Mouse (Mus musculus): ENCODE measurements around the gene Lrrc7. TPM values are rescaled to one million over a fixed set of nuclear protein-coding genes. Genes with fewer than 3 reads are reported as not detected.

Gene Lrrc7
- polyA plus RNA-seq (2015; fragmentation: Nextera tagmentation; extraction: Ambion mirVana): 7.8 and 9.9 TPM in 2 replicates

GRCm38 (mm10) chr3:158561987-158562360, at the start of gene Lrrc7:
Gene Lrrc7, minus strand, starts transcription at chr3:158562221.
- H3K36me3 ChIP-seq: no peaks in the 10 kb centered on the region
- peaks cover 12% of the 10 kb centered on the region for H3K4me1 ChIP-seq (replicated peaks)
- under 1% methylated on average over 28 of the region's 28 CpGs for WGBS
- peak; percentile 89 for ATAC-seq (ENCODE audit: low read depth)
- H3K9me3 ChIP-seq: no peaks in the 10 kb centered on the region
- H3K27ac ChIP-seq (replicated peaks): peak within 1 kb of the TSS; percentile 94
- peak within 1 kb of the TSS; percentile 73 for H3K4me2 ChIP-seq
- H3K27me3 ChIP-seq: peaks cover 8% of the 10 kb centered on the region; the same call in 1 of the 2 replicates
- H3K9ac ChIP-seq: peak within 1 kb of the TSS; percentile 92
- H3K4me3 ChIP-seq: peak within 1 kb of the TSS; percentile 75

- Histone ChIP-seq H3K4me1 (replicated peaks) (no peaks in the 10 kb centered on the region), H3K27ac (replicated peaks) (no peak overlapping the region), H3K4me3 (no peak overlapping the region), H3K27me3 (no peaks in the 10 kb centered on the region), H3K9me3 (no peaks in the 10 kb centered on the region), H3K4me2 (no peak overlapping the region), H3K36me3 (no peaks in the 10 kb centered on the region), H3K9ac (no peak overlapping the region)
- 56% methylated on average over 1 of the region's 1 CpGs for WGBS
- no peak for ATAC-seq (ENCODE audit: low read depth)
Measured at GRCm38 (mm10) chr3:158607065-158607464, 45.0 kb upstream of the Lrrc7 start.

GRCm38 (mm10) chr3:158605274-158605673, 43.3 kb upstream of the Lrrc7 start:
- no peak overlapping the region for H3K4me3 ChIP-seq
- H3K4me1 ChIP-seq (replicated peaks): no peaks in the 10 kb centered on the region

GRCm38 (mm10) chr3:158561256-158561986, 600 bp downstream of the Lrrc7 start:
- Histone ChIP-seq H3K4me1 (replicated peaks) (peaks cover 15% of the 10 kb centered on the region), H3K9me3 (no peaks in the 10 kb centered on the region), H3K4me2 (peak overlapping the region; percentile 73), H3K36me3 (no peaks in the 10 kb centered on the region), H3K27me3 (peaks cover 8% of the 10 kb centered on the region; the same call in 1 of the 2 replicates), H3K4me3 (peak overlapping the region; percentile 75), H3K27ac (replicated peaks) (peak overlapping the region; percentile 94), H3K9ac (peak overlapping the region; percentile 92)
- ATAC-seq (ENCODE audit: low read depth): peak; percentile 86
- under 1% methylated on average over 55 of the region's 55 CpGs for WGBS

More at GRCm38 (mm10) chr3:158605274-158605673, 43.3 kb upstream of the Lrrc7 start:
- no peak overlapping the region for H3K27ac ChIP-seq (replicated peaks)
- ATAC-seq (ENCODE audit: low read depth): no peak
- H3K36me3 ChIP-seq: no peaks in the 10 kb centered on the region
- H3K27me3 ChIP-seq: no peaks in the 10 kb centered on the region
- H3K4me2 ChIP-seq: no peak overlapping the region
- no peak overlapping the region for H3K9ac ChIP-seq
- no peaks in the 10 kb centered on the region for H3K9me3 ChIP-seq

- Histone ChIP-seq H3K9ac (peak overlapping the region; percentile 92), H3K9me3 (no peaks in the 10 kb centered on the region), H3K4me1 (replicated peaks) (peaks cover 15% of the 10 kb centered on the region), H3K4me2 (peak overlapping the region; percentile 73), H3K27ac (replicated peaks) (peak overlapping the region; percentile 94), H3K27me3 (peaks cover 8% of the 10 kb centered on the region; the same call in 1 of the 2 replicates), H3K36me3 (no peaks in the 10 kb centered on the region), H3K4me3 (peak overlapping the region; percentile 75)
- peak; percentile 37 for ATAC-seq (ENCODE audit: low read depth)
- under 1% methylated on average over 16 of the region's 16 CpGs for WGBS
Measured at GRCm38 (mm10) chr3:158560891-158561255, 1.1 kb downstream of the Lrrc7 start.

GRCm38 (mm10) chr3:158559691-158560650, 2.0 kb downstream of the Lrrc7 start:
- no peaks in the 10 kb centered on the region for H3K9me3 ChIP-seq
- no peaks in the 10 kb centered on the region for H3K36me3 ChIP-seq
- H3K4me3 ChIP-seq: peak overlapping the region; percentile 75
- H3K9ac ChIP-seq: peak overlapping the region; percentile 92
- peak overlapping the region; percentile 73 for H3K4me2 ChIP-seq
- peaks cover 8% of the 10 kb centered on the region; the same call in 1 of the 2 replicates for H3K27me3 ChIP-seq
- peaks cover 15% of the 10 kb centered on the region for H3K4me1 ChIP-seq (replicated peaks)
- peak overlapping the region; percentile 94 for H3K27ac ChIP-seq (replicated peaks)
- ATAC-seq (ENCODE audit: low read depth): peak; percentile 32
- 4% methylated on average over 18 of the region's 18 CpGs for WGBS

- Histone ChIP-seq H3K27ac (replicated peaks) (peak overlapping the region; percentile 94), H3K9me3 (no peaks in the 10 kb centered on the region), H3K4me2 (peak overlapping the region; percentile 73), H3K4me3 (peak overlapping the region; percentile 75), H3K36me3 (no peaks in the 10 kb centered on the region), H3K4me1 (replicated peaks) (peaks cover 17% of the 10 kb centered on the region), H3K9ac (peak overlapping the region; percentile 92), H3K27me3 (peaks cover 8% of the 10 kb centered on the region; the same call in 1 of the 2 replicates)
- WGBS: 22% methylated on average over 5 of the region's 5 CpGs
- no peak for ATAC-seq (ENCODE audit: low read depth)
Measured at GRCm38 (mm10) chr3:158559131-158559658, 2.8 kb downstream of the Lrrc7 start.

GRCm38 (mm10) chr3:158558631-158559030, 3.4 kb downstream of the Lrrc7 start:
- Histone ChIP-seq H3K4me3 (peak overlapping the region; percentile 75), H3K4me2 (peak overlapping the region; percentile 73), H3K9me3 (no peaks in the 10 kb centered on the region), H3K27ac (replicated peaks) (no peak overlapping the region), H3K4me1 (replicated peaks) (peaks cover 20% of the 10 kb centered on the region), H3K9ac (peak overlapping the region; percentile 92; the same call in 1 of the 2 replicates), H3K27me3 (peaks cover 7% of the 10 kb centered on the region; the same call in 1 of the 2 replicates), H3K36me3 (no peaks in the 10 kb centered on the region)
- ATAC-seq (ENCODE audit: low read depth): no peak

- Histone ChIP-seq H3K4me2 (no peak overlapping the region), H3K36me3 (no peaks in the 10 kb centered on the region), H3K27ac (replicated peaks) (no peak overlapping the region), H3K9ac (no peak overlapping the region), H3K27me3 (no peaks in the 10 kb centered on the region), H3K4me3 (no peak overlapping the region), H3K4me1 (replicated peaks) (peaks cover 11% of the 10 kb centered on the region; the same call in 1 of the 2 replicates), H3K9me3 (no peaks in the 10 kb centered on the region)
- no peak; the same call in 1 of the 2 replicates for ATAC-seq (ENCODE audit: low read depth)
Measured at GRCm38 (mm10) chr3:158554280-158554679, 7.7 kb downstream of the Lrrc7 start.

- no peaks in the 10 kb centered on the region for H3K9me3 ChIP-seq
- no peaks in the 10 kb centered on the region for H3K36me3 ChIP-seq
- 88% methylated on average over 5 of the region's 5 CpGs for WGBS
- no peak overlapping the region for H3K9ac ChIP-seq
- no peak for ATAC-seq (ENCODE audit: low read depth)
- H3K4me2 ChIP-seq: no peak overlapping the region
- no peaks in the 10 kb centered on the region for H3K27me3 ChIP-seq
- H3K4me1 ChIP-seq (replicated peaks): 0 out of 2 replicates have a peak, but pooled peaks cover 8% of the 10 kb centered on the region
- no peak overlapping the region for H3K27ac ChIP-seq (replicated peaks)
- no peak overlapping the region for H3K4me3 ChIP-seq
Measured at GRCm38 (mm10) chr3:158552105-158552504, 9.9 kb downstream of the Lrrc7 start.

- WGBS: 89% methylated on average over 3 of the region's 3 CpGs
- Histone ChIP-seq H3K36me3 (no peaks in the 10 kb centered on the region), H3K9ac (no peak overlapping the region), H3K9me3 (no peaks in the 10 kb centered on the region), H3K27me3 (no peaks in the 10 kb centered on the region), H3K4me1 (replicated peaks) (no peaks in the 10 kb centered on the region), H3K4me3 (no peak overlapping the region), H3K27ac (replicated peaks) (no peak overlapping the region), H3K4me2 (no peak overlapping the region)
- no peak for ATAC-seq (ENCODE audit: low read depth)
Measured at GRCm38 (mm10) chr3:158543481-158543880, 18.5 kb downstream of the Lrrc7 start.

- no peaks in the 10 kb centered on the region for H3K9me3 ChIP-seq
- 0 out of 2 replicates have a peak, but pooled peaks cover 3% of the 10 kb centered on the region for H3K4me1 ChIP-seq (replicated peaks)
- no peak overlapping the region for H3K27ac ChIP-seq (replicated peaks)
- no peaks in the 10 kb centered on the region for H3K36me3 ChIP-seq
- no peak overlapping the region for H3K9ac ChIP-seq
- ATAC-seq (ENCODE audit: low read depth): no peak
- no peak overlapping the region for H3K4me3 ChIP-seq
- WGBS: 88% methylated on average over 2 of the region's 2 CpGs
- no peak overlapping the region for H3K4me2 ChIP-seq
- H3K27me3 ChIP-seq: no peaks in the 10 kb centered on the region
Measured at GRCm38 (mm10) chr3:158532859-158533258, 29.2 kb downstream of the Lrrc7 start.
